Mouse (Mus musculus) ES-E14 (cell line): Measurements from ENCODE around the gene Nrde2. TPM values are rescaled to one million over a fixed set of nuclear protein-coding genes. Genes with fewer than 3 reads are reported as not detected.
A peak's percentile ranks its signal among the peaks of the same experiment; 100 is the strongest.

Experiments
- DNase-seq: peaks from one replicate; pipeline ENCODE4 v3.0.0-alpha.2; 2013; ENCODE audit warnings: low read depth, low spot score
- H3K27ac ChIP-seq: 2 replicates; pipeline ENCODE4 v1.5.1; 2012; ENCODE audit warnings: low read depth, mild to moderate bottlenecking, low read length, moderate library complexity, mixed read lengths; ENCODE audit not compliant: poor library complexity, insufficient read depth, severe bottlenecking
- H3K36me3 ChIP-seq: 2 replicates; pipeline ENCODE4 v1.6.1; 2012; ENCODE audit warnings: mild to moderate bottlenecking, low read length, moderate library complexity, mixed read lengths; ENCODE audit not compliant: control insufficient read depth, poor library complexity, insufficient read depth, severe bottlenecking
- H3K4me1 ChIP-seq, 2 experiments: fragments of 150-350 bp in 1 of 2; sonication (generic) in 1 of 2; 2 replicates each; pipeline ENCODE4 v1.6.1; 2012; ENCODE audit warnings: low read length in 2 of 2, mild to moderate bottlenecking in 1 of 2, mixed read lengths in 1 of 2; ENCODE audit not compliant: control insufficient read depth in 2 of 2, insufficient read depth in 2 of 2, poor library complexity in 1 of 2
- H3K4me3 ChIP-seq, 2 experiments: fragments of 150-350 bp in 1 of 2; sonication (generic) in 1 of 2; 2 replicates each; pipeline ENCODE4 v1.5.1; 2012; ENCODE audit warnings: low read length in 2 of 2, low read depth in 1 of 2, mild to moderate bottlenecking in 1 of 2, mixed read lengths in 1 of 2; ENCODE audit not compliant: insufficient read depth in 1 of 2, poor library complexity in 1 of 2, severe bottlenecking in 1 of 2
- H3K9ac ChIP-seq: 2 replicates; pipeline ENCODE4 v1.6.1; 2012; ENCODE audit warnings: low read depth, mild to moderate bottlenecking, low read length, mixed read lengths; ENCODE audit not compliant: poor library complexity, insufficient read depth, severe bottlenecking
- H3K9me3 ChIP-seq: fragments of 150-350 bp; sonication (generic); 2 replicates; pipeline ENCODE4 v1.6.1; 2012; ENCODE audit warnings: low read depth, mild to moderate bottlenecking, low read length; ENCODE audit not compliant: control insufficient read depth, insufficient read depth
- CHD2 ChIP-seq: IDR thresholded peaks from 2 replicates; pipeline ENCODE4 v1.6.1; 2014; ENCODE audit warnings: mild to moderate bottlenecking, low read depth, low read length, inconsistent platforms
- HCFC1 ChIP-seq: IDR thresholded peaks from 2 replicates; pipeline ENCODE4 v1.6.1; 2012; ENCODE audit warnings: low read length, inconsistent platforms, borderline replicate concordance; ENCODE audit not compliant: insufficient read depth
- MAFK ChIP-seq: IDR thresholded peaks from 2 replicates; pipeline ENCODE4 v1.6.1; 2014; ENCODE audit warnings: mild to moderate bottlenecking, low read depth, low read length, inconsistent platforms; ENCODE audit not compliant: insufficient read depth
- ZC3H11A ChIP-seq: IDR thresholded peaks from 2 replicates; pipeline ENCODE4 v1.6.1; 2012; ENCODE audit warnings: low read depth, mild to moderate bottlenecking, inconsistent platforms, low read length, borderline replicate concordance
- ZNF384 ChIP-seq: IDR thresholded peaks from 2 replicates; pipeline ENCODE4 v1.6.1; 2012; ENCODE audit warnings: low read depth, low read length, inconsistent platforms
- in situ Hi-C, 2 experiments: fragments of 600-800 bp; cut with MboI; formaldehyde crosslinking; loops; one replicate each; pipeline ENCODE4 v1.15.1; 2025; ENCODE audit warnings: low sequenced_read_pairs in 2 of 2, inconsistent platforms in 1 of 2; ENCODE audit not compliant: unreplicated experiment in 2 of 2
- total RNA-seq: library from RNA; depleted of rRNA; stranded (reverse); fragments of 300-350 nt; gene quantifications from 2 replicates; pipeline ENCODE4 v1.2.3, GENCODE M21; 2012

Nrde2 gene
- total RNA-seq, 1 experiment, result 36.4 TPM

DNA sequence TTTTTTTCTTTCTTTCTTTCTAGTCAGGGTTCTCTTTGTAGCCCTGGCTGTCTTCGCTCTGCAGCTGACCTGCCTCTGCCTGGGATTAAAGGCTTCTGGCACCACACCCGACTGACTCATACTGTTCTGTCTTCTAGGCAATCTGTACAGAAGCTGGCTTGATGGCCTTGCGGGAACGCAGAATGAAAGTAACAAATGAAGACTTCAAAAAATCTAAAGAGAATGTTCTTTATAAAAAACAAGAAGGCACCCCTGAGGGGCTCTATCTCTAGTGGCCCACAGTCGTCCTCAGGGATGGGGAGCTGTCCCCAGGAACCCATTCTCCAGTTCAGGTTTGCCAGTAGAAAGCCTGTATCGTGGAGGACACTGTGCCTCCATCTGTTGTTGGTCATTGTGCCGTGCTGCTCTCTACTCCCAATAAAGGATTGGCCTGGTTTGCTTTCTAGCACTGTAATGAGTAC lies 36.5 kb downstream of the Nrde2 start:
- H3K9ac ChIP-seq, result no peak overlapping the region
- in situ Hi-C loops, result no loop called here
- DNase-seq, result no peak
- no peak overlapping the region for H3K4me3 ChIP-seq
- H3K9me3 ChIP-seq, result no peaks in the 10 kb centered on the region
- H3K27ac ChIP-seq, result no peak overlapping the region
- TF ChIP-seq ZC3H11A (no peak), HCFC1 (no peak), MAFK (no peak), CHD2 (no peak), ZNF384 (no peak)
- peaks cover 61% of the 10 kb centered on the region for H3K36me3 ChIP-seq
- H3K4me1 ChIP-seq, result peaks cover 0 to 3% of the 10 kb centered on the region in 2 experiments; a peak in 1 of 4 replicates

- Histone ChIP-seq H3K27ac (no peak overlapping the region), H3K9ac (no peak overlapping the region), H3K4me1 (peaks cover 0 to 5% of the 10 kb centered on the region in 2 experiments; a peak in 2 of 4 replicates), H3K4me3 (no peak overlapping the region), H3K36me3 (peaks cover 69% of the 10 kb centered on the region), H3K9me3 (no peaks in the 10 kb centered on the region)
- no peak for TF ChIP-seq HCFC1
- TF ChIP-seq MAFK, result peak; percentile 75
- TF ChIP-seq CHD2, result no peak
- no peak for TF ChIP-seq ZNF384
- no peak for TF ChIP-seq ZC3H11A
- DNase-seq, result no peak
- in situ Hi-C loops, result no loop called here
Observed at GRCm38 (mm10) chr12:100115982-100116381, 43.5 kb downstream of the Nrde2 start.

DNA sequence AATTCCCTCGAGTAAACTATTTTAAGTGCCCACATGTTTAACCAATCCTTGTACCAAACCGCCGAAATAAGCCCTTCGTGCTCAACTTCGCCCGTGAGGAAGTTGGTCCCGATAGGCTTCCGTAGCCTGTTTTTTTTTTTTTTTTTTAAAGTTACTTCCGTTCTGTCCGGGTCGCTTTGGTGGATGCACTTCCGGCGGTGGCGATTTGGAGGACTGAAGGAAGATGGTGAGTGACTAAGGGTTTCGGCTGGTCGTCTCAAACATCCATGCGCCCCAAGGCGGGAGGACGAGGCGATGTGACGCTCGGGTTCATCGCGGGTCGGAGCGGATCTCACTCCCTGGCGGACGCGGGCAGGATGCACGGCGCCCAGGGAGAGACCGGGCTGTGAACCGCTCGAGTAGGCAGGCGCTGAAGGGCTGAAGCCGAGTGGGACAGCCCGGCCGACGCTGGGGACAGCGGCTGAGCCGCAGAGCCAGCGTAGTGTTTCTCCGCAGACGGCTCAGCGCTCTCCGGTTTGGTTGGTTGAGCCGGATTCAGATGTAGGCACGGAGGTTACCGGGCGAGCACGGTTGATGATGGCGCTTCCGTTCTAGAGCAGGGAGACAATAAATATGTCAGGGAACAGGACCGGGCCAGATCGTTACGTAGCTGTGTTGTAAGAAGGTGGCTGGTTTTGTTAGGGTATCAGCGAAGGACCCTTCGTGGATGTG lies 49.3 kb downstream of the Nrde2 start, which contains the start of gene Psmc1:
Psmc1 (plus strand) TSS at position 169 of the 711 bp plus-strand sequence.
- in situ Hi-C loops, result loop anchor here (5.0 to 10.0 kb wide), 2 partner anchors 135 to 138 kb away; no protein-coding TSS in a partner anchor
- Histone ChIP-seq H3K4me3 (peak within 1 kb of the TSS; percentile 92 to 97), H3K27ac (peak within 1 kb of the TSS; percentile 85), H3K9ac (peak within 1 kb of the TSS; percentile 99), H3K9me3 (no peaks in the 10 kb centered on the region), H3K36me3 (peaks cover 20% of the 10 kb centered on the region), H3K4me1 (peaks cover 0 to 13% of the 10 kb centered on the region in 2 experiments; a peak in 3 of 4 replicates)
- TF ChIP-seq HCFC1, result peak; percentile 83
- peak; percentile 100 for TF ChIP-seq ZNF384
- peak; percentile 59 for TF ChIP-seq MAFK
- TF ChIP-seq ZC3H11A, result no peak
- TF ChIP-seq CHD2, result no peak
- peak; percentile 87 for DNase-seq

- H3K9me3 ChIP-seq, result no peaks in the 10 kb centered on the region
- no peak overlapping the region for H3K9ac ChIP-seq
- no peak overlapping the region for H3K4me3 ChIP-seq
- H3K4me1 ChIP-seq, result peaks cover 0 to 13% of the 10 kb centered on the region in 2 experiments; a peak in 3 of 4 replicates
- no peak for DNase-seq
- TF ChIP-seq CHD2 (no peak), HCFC1 (no peak), ZNF384 (no peak), MAFK (no peak), ZC3H11A (no peak)
- no peak overlapping the region for H3K27ac ChIP-seq
- in situ Hi-C loops, result loop anchor here in 1 of 2 experiments (10.0 kb wide), 1 partner anchor 133 kb away; no protein-coding TSS in a partner anchor
- H3K36me3 ChIP-seq, result peaks cover 7% of the 10 kb centered on the region; the same call in 1 of the 2 replicates
Observed at GRCm38 (mm10) chr12:100107436-100107835, 52.0 kb downstream of the Nrde2 start.
